Mouse (Mus musculus): ENCODE results near the gene Cox6a1.
"Not testable (repeated sequence)": the region's sequence is repeated elsewhere in the genome, so short reads cannot be mapped to it uniquely, and the experiment has no call there.

The Cox6a1 gene

GRCm38 (mm10) chr5:115347564-115347963 lies 1.2 kb downstream of the Cox6a1 start:
- peak; percentile 81 to 86 for DNase-seq (ENCODE audit: low spot score in 2 of 2)

- no peak for DNase-seq (ENCODE audit: low spot score in 2 of 2)
Measured at GRCm38 (mm10) chr5:115341314-115342165, 7.2 kb downstream of the Cox6a1 start.

DNA sequence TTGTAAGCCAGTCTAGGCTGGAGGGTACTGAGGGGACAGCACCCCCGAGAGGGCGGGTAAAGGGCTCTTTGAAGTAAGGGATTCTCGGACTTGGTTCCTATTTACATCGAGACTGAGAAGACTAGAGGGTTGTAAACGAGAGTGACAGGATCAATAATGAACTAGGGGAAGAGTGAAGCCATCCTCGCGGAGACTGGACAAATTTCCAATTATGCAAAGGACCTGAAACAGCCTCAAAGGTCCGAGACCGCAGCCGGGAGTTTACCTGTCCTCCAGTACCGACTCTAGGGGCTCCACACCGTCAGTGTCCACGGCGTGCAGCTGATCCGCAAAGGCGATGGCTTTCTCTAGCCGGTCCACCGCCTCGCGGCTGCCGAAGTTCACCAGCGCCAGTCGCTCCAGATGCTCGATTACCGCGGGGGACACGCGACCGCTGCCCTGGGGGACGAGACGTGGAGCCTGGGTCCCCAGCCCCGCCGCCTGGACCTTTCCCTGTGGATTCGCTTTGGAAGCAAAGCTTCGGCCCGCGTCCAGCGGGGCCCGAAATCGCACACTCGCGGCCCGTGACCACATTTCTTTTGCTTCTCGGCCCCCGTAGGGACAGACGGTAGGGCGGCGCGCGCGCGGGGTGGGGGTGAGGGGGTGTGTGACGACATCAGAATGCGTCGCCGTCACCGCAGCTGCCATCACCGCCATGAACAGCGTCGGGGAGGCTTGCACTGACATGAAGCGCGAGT lies 8.0 kb downstream of the Cox6a1 start, which contains the start of the genes Gatc and Triap1:
Gene Gatc, minus strand, starts transcription at position 602 of the 737 bp plus-strand sequence.
Gene Triap1, plus strand, starts transcription at position 649 of the 737 bp plus-strand sequence.
- peak; percentile 78 to 85 for DNase-seq (ENCODE audit: low spot score in 2 of 2)

- DNase-seq (ENCODE audit: low spot score in 2 of 2): no peak
Measured at GRCm38 (mm10) chr5:115340007-115340406, 8.8 kb downstream of the Cox6a1 start.

- DNase-seq (ENCODE audit: low spot score in 2 of 2): peak; percentile 58 to 67
Measured at GRCm38 (mm10) chr5:115333626-115334025, 15.2 kb downstream of the Cox6a1 start.

DNA sequence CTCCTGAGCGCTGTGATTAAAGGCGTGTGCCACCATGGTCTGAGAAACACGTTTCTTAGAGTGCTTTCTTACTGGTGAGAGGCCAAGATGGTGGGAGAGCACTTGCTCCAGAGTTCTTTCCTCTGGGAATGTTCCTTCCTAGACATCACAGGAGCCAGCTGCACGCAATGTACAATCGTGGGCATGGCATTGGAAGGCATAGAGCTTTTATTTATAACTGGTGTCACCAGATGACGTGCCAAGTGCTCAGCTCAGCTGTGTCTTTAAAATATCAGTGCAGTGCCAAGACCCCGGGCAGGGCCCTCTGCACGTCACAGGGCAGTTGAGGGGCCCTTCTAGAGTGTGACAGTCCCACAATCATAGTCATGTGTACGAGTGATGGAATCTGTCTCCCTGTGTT lies 17.8 kb downstream of the Cox6a1 start:
- no peak for DNase-seq (ENCODE audit: low spot score in 2 of 2)

DNA sequence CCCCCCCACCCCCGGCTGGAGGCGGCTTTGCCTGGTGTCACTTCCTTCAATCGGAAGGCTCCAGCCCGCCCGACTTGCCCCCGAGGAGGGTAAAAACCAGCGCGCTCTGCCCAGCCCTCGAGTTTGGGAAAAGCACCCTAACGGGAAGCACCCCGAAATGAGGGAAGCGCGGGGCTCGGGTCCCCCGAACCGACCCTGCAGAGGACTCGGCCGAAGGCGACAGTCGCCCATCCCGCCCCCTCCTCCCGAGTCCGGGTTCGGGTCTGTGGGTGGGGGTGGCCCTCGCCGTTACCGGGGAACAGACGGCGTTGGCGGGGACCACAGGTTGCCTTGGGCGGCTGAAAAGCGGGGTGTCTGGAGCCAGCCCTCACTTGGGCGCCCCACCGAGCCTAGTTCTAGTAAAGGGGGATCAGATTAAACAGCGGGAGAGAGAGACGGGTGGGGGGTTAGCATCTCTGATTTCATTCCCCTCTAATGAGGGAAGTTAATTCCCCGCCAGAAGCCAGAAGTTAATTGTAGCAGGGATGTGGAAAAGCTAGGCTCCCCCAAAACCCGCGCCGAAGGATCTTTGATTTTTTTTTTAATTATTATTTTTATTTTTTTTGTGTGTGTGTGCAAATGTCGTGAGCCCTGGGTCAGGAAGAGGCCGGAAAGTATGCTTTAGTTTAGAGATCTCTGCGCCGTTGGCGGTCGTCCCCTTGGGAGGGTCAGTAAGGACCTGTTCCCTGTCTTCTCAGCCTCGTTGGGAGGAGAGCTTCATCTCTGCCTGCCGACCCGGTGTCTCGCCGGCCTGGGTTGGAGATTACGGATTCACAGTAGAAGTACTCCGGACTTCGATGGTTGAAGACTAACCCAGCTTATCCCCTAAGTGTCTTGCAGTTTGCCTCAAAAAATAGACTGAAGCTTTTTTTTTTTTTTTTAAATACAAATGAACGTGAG lies 20.9 kb downstream of the Cox6a1 start:
- DNase-seq (ENCODE audit: low spot score in 2 of 2): peak; percentile 25 to 39

DNA sequence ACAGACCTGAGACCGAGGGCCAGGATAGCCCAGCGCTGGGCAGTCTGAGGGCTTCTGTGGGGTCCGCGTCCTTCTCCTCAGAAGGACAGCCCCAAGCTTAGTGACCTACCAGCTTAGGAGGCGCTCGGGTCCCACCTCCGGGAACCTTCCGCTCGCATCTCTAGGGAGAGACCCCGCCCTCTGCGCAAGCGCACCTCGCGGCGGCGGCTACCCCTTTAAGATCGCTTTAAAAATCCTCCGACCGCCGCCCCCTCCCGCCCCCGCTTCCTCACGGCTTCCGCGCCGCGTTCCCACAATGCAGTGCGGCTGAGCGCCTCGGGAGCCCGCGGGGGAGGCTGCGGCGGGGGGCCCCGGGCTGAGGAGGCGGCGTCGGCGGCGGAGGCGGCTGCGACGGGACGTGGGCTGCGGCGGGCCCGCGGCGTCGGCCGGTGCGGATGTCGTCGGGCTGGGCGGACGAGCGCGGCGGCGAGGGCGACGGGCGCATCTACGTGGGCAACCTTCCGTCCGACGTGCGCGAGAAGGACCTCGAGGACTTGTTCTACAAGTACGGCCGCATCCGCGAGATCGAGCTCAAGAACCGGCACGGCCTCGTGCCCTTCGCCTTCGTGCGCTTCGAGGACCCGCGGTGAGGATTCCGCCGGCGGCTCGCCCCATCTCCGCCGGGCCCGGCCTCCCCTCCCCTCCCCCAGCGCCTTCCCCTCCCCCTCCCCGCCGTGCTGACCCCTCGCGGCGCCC lies 21.7 kb downstream of the Cox6a1 start, which contains the start of gene Srsf9:
Gene Srsf9, plus strand, starts transcription at position 303 of the 735 bp plus-strand sequence.
- peak; percentile 94 to 95 for DNase-seq (ENCODE audit: low spot score in 2 of 2)

DNA sequence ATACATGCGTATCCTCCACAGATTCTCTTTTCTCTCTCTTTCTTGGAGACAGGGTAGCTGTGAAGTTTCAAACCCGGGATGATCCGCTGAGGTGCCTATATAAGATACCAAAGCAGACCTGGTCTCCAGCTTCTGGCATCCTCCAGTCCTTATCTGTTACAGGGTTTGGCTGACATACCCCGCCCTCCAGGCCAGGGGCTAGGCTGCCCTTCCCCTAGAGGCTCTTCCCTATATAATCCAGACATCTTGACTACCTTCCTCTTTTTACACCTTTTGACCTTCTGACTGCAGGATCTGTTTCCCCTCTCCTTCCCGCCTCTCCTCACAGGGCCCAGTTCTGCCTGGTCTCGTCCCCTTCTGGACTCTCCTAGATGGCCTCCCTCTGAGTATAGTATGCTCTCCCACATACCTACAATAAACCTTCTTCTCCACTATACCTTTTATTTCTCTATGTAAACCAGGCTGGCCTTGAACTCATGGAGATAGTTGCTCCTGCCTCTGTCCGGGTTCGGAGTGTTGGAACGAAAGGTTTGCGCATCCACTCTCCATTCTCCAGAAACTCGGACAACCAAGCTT lies 22.4 kb downstream of the Cox6a1 start:
- peak in 1 of 2 experiments; percentile 57 for DNase-seq (ENCODE audit: low spot score in 2 of 2)

DNA sequence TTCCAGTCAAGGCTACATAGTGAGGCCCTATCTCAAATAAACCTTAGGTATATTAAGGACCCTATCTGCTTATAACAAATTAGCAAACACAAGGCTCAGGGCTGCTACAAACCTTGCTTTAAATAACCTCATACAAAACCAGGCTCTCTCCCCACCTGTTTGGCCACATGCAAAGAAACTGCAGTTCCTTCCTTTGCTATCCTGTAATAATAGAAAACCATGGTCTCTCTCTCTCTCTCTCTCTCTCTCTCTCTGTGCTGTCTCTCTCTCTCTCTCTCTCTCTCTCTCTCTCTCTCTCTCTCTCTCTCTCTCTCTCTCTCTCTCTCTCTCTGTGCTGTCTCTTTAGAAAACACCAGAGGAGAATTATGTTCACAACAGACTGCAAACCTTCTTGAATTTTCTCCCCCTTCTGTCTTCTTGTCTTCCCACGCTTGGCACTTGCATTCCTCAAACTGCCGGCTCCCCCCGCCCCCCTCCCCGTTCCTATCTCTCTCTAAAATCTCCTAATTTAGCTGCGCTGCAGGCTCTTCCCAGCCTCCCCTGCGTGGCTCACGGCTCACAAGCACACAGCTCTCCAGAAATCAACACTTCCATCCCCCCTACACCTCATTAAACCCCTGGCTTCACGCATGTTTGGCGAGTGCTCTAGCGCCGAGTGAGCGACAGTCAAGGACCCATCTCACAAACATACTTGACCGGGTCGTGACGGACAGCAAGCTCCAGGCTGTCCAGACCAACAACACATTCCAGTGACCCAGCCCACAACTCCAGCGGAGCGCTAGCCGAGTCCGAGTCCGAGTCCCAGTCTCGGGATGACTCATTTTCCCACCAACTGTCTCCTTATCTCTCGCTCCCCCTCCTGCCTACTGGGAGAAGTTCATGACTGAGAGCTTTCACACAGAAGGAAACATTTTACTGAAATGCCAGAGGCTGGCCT lies 29.5 kb downstream of the Cox6a1 start:
- DNase-seq (ENCODE audit: low spot score in 2 of 2): peak in 1 of 2 experiments; percentile 44

DNA sequence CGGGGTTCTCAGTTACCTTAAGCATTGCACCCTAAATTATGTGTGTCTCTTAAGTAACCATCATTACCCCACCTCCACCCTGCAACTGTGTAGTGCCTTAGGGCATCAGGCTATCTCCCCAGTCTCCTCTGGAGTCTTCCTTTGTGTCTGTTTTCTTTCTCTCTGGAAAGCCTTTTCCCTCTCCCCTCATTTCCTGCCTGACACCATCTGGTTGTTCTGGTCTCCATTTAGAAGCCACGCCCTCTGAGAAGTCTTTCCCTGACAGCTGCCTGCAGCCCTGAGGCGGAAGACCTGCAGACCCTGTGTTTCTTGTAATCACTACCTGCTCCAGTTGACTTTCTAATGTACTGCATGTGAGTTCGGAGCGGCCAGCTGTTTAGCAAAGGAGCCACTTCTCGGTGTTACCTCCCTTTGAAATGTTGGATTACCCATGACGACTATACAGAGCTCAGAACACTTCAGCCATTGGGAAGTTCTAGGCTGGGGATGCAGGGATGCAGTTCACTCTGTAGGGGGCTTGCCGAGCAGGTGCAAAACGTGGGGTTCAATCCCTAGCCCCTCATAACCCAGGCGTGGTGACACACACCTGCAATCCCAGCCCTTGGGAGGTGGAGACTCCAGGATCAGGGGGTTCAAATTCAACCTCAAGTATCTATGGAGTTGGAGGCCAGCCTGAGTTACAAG lies 31.0 kb downstream of the Cox6a1 start:
- DNase-seq (ENCODE audit: low spot score in 2 of 2): no peak

DNA sequence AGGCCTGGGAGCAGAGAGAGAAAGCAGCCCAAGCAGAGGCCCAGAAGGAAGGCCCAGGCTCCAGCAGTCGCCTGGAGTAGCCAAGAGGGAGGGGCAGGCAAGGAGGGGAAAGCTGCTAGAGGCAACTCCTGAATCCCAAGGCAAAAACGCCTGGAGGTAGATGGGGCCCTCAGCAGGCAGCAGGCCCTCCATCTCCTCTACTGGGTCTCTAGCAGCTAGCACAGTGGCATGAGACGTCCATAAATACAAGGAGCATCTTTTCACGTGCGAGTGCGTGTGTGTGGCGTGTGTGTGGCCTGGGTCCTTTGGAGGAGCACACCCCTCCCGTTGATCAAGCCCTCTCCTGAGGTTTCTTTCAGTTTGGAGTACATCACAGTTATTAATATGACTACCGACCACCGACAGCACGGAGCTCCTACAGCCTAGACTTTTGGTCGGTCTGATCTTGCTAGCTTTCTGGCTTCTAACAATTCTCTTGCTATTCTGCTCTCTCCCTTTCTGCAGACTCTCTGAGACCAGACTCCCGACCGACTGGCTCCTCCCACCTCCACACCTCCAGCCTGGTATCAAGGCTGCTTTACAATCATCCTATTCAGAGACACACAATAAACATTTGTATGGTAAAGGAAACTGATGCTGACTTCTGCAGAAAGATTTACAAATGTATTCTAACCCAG lies 31.7 kb downstream of the Cox6a1 start:
- no peak for DNase-seq (ENCODE audit: low spot score in 2 of 2)

DNA sequence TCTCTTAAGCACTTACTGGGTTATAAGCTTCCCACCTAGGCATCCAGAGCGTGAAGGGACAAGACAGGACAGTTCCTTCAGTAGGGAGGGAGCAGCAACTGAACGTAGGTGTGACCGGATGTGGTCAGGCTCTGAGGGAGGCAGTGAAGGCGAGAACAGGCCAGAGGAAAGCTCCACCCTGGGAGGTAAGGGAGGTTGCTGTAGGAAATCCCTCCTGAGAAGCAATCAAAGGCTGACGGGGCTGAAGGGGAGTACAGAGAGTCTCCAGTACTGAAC lies 35.2 kb downstream of the Cox6a1 start:
- DNase-seq (ENCODE audit: low spot score in 2 of 2): no peak

DNA sequence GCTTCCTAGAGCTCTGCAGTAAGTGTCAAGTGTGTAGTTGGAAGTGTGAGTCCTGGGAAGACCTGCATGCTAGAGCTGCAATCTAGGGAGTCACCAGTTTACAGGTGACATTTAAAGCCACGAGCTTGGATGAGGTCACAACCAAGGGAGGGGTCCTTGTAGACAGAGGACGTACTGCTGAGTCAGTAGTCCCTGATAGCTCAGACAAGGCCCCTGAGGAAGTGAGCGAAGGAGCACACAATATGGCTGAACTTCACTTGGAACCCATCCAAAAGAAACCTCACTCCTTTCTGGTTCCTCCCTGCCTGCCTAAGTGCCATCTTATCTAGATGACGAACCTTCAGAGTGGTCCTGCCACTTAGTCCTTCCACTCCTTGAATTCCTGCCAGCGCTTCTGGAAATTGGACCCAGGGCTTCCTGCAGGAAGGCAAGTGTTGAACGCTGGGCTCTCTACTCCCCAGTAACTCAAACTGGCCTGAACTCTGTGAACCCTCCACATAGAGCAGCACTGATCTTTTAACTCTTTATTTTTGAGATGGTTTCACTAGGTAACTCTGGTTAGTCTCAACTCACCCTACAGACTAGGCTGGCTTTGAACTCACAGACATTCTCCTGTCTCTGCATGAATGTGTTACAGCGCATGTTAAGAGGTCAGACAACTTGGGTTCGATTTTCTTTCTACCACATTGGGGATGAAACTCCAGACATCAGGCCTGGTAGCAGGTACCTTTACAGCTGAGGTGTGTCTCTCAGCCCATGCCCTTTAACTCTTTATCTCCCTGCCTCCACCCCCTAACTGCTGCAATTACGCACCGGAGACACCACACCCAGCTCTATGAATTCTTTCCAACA lies 35.7 kb downstream of the Cox6a1 start:
- DNase-seq (ENCODE audit: low spot score in 2 of 2): peak in 1 of 2 experiments; percentile 19

DNA sequence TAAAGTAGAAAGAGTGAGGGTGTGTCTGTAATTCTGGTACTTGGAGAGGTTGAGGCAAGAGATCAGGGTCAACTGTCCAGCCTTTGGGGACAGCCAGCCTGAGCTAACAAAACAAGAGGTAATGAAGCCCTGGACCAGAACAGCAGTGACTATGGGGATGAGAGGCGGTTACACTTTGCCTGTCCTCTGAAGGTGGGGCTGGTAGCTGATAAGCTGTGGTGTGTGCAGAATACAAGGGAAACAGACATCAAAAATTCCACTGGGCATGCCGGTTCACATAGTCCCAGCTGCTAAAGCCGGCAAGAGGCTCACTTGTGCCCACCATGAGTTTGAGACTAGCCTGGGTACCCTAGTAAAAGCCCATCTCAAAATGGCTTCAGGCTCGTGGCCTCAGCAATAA lies 36.4 kb downstream of the Cox6a1 start:
- DNase-seq (ENCODE audit: low spot score in 2 of 2): no peak

DNA sequence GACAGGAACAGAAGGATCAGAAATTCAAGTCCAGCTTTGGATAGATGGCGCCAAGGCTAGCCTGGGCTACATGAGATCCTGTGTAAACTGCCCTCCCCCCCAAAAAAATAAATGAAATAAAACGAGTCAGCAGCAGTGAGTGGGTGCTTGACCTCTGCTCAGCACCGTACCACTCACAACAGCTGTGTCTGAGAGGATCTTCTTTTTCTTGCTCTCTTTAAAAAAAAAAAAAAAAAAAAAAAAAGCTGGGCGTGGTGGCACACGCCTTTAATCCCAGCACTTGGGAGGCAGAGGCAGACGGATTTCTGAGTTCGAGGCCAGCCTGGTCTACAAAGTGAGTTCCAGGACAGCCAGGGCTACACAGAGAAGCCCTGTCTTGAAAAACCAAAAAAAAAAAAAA lies 46.6 kb downstream of the Cox6a1 start:
- DNase-seq (ENCODE audit: low spot score in 2 of 2): not testable (repeated sequence)

GRCm38 (mm10) chr5:115301615-115302014 lies 47.2 kb downstream of the Cox6a1 start:
- DNase-seq (ENCODE audit: low spot score in 2 of 2): no peak
